Mouse (Mus musculus) c-Kit-negative CD71-positive TER-119-positive erythroid progenitor cells, embryonic 14.5 days (primary cell): Measurements from ENCODE around the gene Gpr88.

Experiments
- DNase-seq: peaks from one replicate; pipeline ENCODE4 v3.0.0-alpha.2; 2013; ENCODE audit warnings: low read depth, low spot score

Gene Gpr88

DNA sequence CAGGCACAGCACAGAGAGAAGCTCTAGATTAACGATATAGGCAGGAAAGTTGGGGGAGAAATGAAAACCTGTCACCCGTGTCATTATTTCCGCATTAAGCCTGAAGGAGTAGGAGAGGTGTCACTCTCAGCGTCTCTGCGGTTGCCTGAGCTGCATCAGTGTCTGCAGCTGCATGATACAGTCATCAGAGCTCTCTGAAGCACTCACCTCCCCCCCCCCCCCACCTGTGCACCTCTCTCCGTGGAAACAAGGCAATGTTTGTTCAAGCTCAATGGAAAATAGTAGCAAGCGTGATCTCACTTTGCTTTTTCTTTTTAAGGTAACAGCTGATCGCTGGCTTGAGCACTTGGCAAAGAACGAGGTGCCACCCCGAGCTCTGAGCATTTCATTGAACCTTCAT, 53.2 kb downstream of the Gpr88 start:
- DNase-seq, result no peak
